Mouse (Mus musculus): ENCODE measurements around the gene Spert.
A peak's percentile ranks its signal among the peaks of the same experiment; 100 is the strongest.

Gene Spert

GRCm38 (mm10) chr14:75592978-75593377 lies at the start of gene Spert:
TSS of gene Spert (minus strand) at chr14:75593116.
- no peak for DNase-seq (ENCODE audit: low spot score)

- no peak for DNase-seq (ENCODE audit: low spot score)
These were observed 49.2 kb upstream of the Spert start, which contains the start of gene Erich6b for GRCm38 (mm10) chr14:75642080-75642479. TSS of gene Erich6b (plus strand) at chr14:75642259.

GRCm38 (mm10) chr14:75641369-75641768 lies 48.5 kb upstream of the Spert start:
- DNase-seq (ENCODE audit: low spot score) = no peak

- DNase-seq (ENCODE audit: low spot score) = no peak
These were observed 47.9 kb upstream of the Spert start for GRCm38 (mm10) chr14:75640846-75641245.

GRCm38 (mm10) chr14:75637641-75638040 lies 44.7 kb upstream of the Spert start:
- DNase-seq (ENCODE audit: low spot score) = no peak

- DNase-seq (ENCODE audit: low spot score) = no peak
These were observed 43.2 kb upstream of the Spert start for GRCm38 (mm10) chr14:75636107-75636506.

- peak; percentile 46 for DNase-seq (ENCODE audit: low spot score)
These were observed 42.4 kb upstream of the Spert start for GRCm38 (mm10) chr14:75635350-75635749.

GRCm38 (mm10) chr14:75628870-75629269 lies 36.0 kb upstream of the Spert start:
- DNase-seq (ENCODE audit: low spot score) = no peak

- DNase-seq (ENCODE audit: low spot score) = no peak
These were observed 30.1 kb upstream of the Spert start for GRCm38 (mm10) chr14:75622984-75623383.

GRCm38 (mm10) chr14:75616375-75616774 lies 23.5 kb upstream of the Spert start:
- no peak for DNase-seq (ENCODE audit: low spot score)

GRCm38 (mm10) chr14:75609176-75609575 lies 16.3 kb upstream of the Spert start:
- DNase-seq (ENCODE audit: low spot score) = no peak

- no peak for DNase-seq (ENCODE audit: low spot score)
These were observed 9.0 kb downstream of the Spert start for GRCm38 (mm10) chr14:75583870-75584269.

- no peak for DNase-seq (ENCODE audit: low spot score)
These were observed 13.9 kb downstream of the Spert start for GRCm38 (mm10) chr14:75579010-75579409.

GRCm38 (mm10) chr14:75566303-75566702 lies 26.6 kb downstream of the Spert start:
- no peak for DNase-seq (ENCODE audit: low spot score)

GRCm38 (mm10) chr14:75565534-75566140 lies 27.3 kb downstream of the Spert start:
- DNase-seq (ENCODE audit: low spot score) = peak; percentile 52

- no peak for DNase-seq (ENCODE audit: low spot score)
These were observed 31.2 kb downstream of the Spert start for GRCm38 (mm10) chr14:75561577-75562331.

GRCm38 (mm10) chr14:75541731-75542130 lies 51.2 kb downstream of the Spert start:
- no peak for DNase-seq (ENCODE audit: low spot score)

GRCm38 (mm10) chr14:75540996-75541350 lies 51.9 kb downstream of the Spert start:
- DNase-seq (ENCODE audit: low spot score) = no peak

- no peak for DNase-seq (ENCODE audit: low spot score)
These were observed 52.5 kb downstream of the Spert start for GRCm38 (mm10) chr14:75540216-75540995.

GRCm38 (mm10) chr14:75539205-75539604 lies 53.7 kb downstream of the Spert start:
- DNase-seq (ENCODE audit: low spot score) = no peak

All from layer of hippocampus, adult 11-12 months (tissue).